Mouse (Mus musculus) limb, embryonic 15.5 days (tissue): Measurements from ENCODE around the gene Pou2f1. TPM values are rescaled to one million over a fixed set of nuclear protein-coding genes. Genes with fewer than 3 reads are reported as not detected.

Source experiments
- ATAC-seq: fragments of 200-750 bp; cut with Nextera tagmentation; 2 replicates; pipeline ENCODE4 v1.8.0; 2017; ENCODE audit warnings: low read depth, moderate TSS enrichment; ENCODE audit not compliant: insufficient number of reproducible peaks, low FRiP score, low TSS enrichment
- H3K27ac ChIP-seq: fragments of 300-500 bp; sonication (generic); 2 replicates; pipeline ENCODE4 v1.5.1; 2015; ENCODE audit warnings: moderate library complexity, mild to moderate bottlenecking, inconsistent platforms
- H3K27me3 ChIP-seq: fragments of 300-500 bp; sonication (generic); 2 replicates; pipeline ENCODE4 v1.6.1; 2015; ENCODE audit warnings: inconsistent platforms
- H3K36me3 ChIP-seq: fragments of 300-500 bp; sonication (generic); 2 replicates; pipeline ENCODE4 v1.6.1; 2015; ENCODE audit warnings: inconsistent platforms
- H3K4me1 ChIP-seq: fragments of 300-500 bp; sonication (generic); 2 replicates; pipeline ENCODE4 v1.6.1; 2015; ENCODE audit warnings: inconsistent platforms
- H3K4me2 ChIP-seq: fragments of 300-500 bp; sonication (generic); 2 replicates; pipeline ENCODE4 v1.6.1; 2015; ENCODE audit warnings: mild to moderate bottlenecking, inconsistent platforms
- H3K4me3 ChIP-seq: fragments of 300-500 bp; sonication (generic); 2 replicates; pipeline ENCODE4 v1.5.1; 2015; ENCODE audit warnings: mild to moderate bottlenecking, inconsistent platforms
- H3K9ac ChIP-seq: fragments of 300-500 bp; sonication (generic); 2 replicates; pipeline ENCODE4 v1.6.1; 2015; ENCODE audit warnings: inconsistent platforms
- H3K9me3 ChIP-seq: fragments of 300-500 bp; sonication (generic); 2 replicates; pipeline ENCODE4 v1.6.1; 2016; ENCODE audit warnings: inconsistent platforms
- WGBS: fragments of 180-500 bp; shearing (Covaris S2); methylation state at CpG from one replicate; pipeline ENCODE4 v1.1.7; 2015; 5-methylcytosine and 5-hydroxymethylcytosine counted together
- polyA plus RNA-seq: library from polyadenylated mRNA; unstranded; fragments of >200 nt; fragmentation: Nextera tagmentation; extraction: Ambion mirVana; gene quantifications from 2 replicates; pipeline ENCODE4 v1.2.1, GENCODE M21; 2015

Gene Pou2f1
- polyA plus RNA-seq, 1 experiment from 2014 or later, result 9.5 TPM

DNA sequence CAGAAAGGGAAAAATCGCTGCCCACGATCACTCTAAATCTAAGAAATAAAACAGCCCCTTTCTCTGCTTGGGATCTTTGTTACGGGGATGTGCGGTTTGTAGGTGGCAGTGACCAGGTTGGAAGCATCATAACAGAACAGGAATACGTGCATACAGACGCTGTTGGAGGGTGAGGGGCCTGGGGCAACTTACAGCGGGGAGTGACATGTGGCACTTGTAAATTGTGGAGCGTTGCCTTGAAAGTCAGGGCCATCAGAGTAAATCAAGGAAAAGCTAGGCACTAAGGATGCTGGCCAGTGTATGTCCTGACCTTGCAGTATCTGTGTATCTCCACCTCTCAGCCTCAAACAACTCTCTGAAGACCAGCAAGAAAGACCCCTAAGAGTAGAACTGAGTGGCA is 154.1 kb downstream of the Pou2f1 start:
- Histone ChIP-seq H3K27ac (no peak overlapping the region), H3K4me2 (no peak overlapping the region), H3K4me3 (no peak overlapping the region), H3K27me3 (peaks cover 34% of the 10 kb centered on the region), H3K9ac (no peak overlapping the region), H3K9me3 (no peaks in the 10 kb centered on the region), H3K4me1 (peaks cover 16% of the 10 kb centered on the region; the same call in 1 of the 2 replicates), H3K36me3 (no peaks in the 10 kb centered on the region)
- WGBS, result 60% methylated on average over 8 of the region's 8 CpGs
- ATAC-seq, result no peak

GRCm38 (mm10) chr1:165845366-165845765 is 157.1 kb downstream of the Pou2f1 start:
- peaks cover 54% of the 10 kb centered on the region for H3K27me3 ChIP-seq
- H3K4me3 ChIP-seq, result peak overlapping the region; percentile 49
- peak overlapping the region; percentile 98 for H3K4me2 ChIP-seq
- H3K27ac ChIP-seq, result no peak overlapping the region
- peak overlapping the region; percentile 31; the same call in 1 of the 2 replicates for H3K9ac ChIP-seq
- H3K9me3 ChIP-seq, result no peaks in the 10 kb centered on the region
- peaks cover 24% of the 10 kb centered on the region; the same call in 1 of the 2 replicates for H3K4me1 ChIP-seq
- 4% methylated on average over 14 of the region's 14 CpGs for WGBS
- ATAC-seq, result no peak
- H3K36me3 ChIP-seq, result no peaks in the 10 kb centered on the region

DNA sequence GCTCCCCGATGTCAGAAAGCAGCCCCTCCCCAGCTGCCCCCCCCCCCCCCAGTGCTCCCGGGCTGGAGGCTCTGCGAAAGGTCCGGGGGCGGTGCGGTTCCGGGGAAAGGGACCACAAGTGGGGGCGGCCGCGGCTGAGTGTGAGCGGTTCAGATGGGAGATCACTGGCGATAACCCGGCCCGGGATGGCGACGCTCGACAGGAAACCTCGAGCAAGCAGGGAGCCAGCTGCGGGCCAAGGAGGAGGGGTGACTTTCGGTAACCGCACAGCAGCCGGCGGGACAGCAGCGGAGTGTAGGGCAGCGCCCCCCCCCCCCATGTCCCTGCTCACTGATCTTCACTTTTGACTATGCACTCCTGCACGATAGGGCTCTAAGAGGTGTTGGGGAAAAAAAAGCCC is 157.5 kb downstream of the Pou2f1 start:
- no peak for ATAC-seq

DNA sequence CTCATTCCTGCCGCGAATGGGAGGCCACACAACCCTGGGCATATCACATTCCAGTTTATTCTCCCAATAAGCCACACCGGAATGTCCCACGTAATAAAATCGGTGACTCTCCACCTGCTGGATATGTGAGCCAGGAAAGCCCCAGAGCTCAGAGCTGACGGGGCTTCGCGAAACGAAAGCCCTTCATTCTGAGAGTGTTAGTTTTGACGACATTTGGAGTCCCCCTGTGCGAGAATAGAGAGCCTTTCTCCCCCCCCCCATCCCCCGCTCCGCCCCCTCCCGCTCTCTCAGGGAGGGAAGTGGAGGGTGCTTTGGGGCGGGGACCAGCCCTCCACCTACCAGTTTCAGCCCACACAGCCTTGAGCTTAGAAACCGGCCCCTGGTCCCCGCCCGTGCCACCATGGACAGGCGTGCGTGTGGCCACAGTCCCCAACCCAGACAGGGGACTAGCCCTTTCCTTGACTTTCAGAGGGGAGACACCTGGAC is 158.0 kb downstream of the Pou2f1 start:
- ATAC-seq, result no peak
- peaks cover 63% of the 10 kb centered on the region for H3K27me3 ChIP-seq

More for the DNA sequence above, 157.5 kb downstream of the Pou2f1 start:
- Histone ChIP-seq H3K36me3 (no peaks in the 10 kb centered on the region), H3K27me3 (peaks cover 58% of the 10 kb centered on the region), H3K4me1 (peaks cover 24% of the 10 kb centered on the region; the same call in 1 of the 2 replicates), H3K4me2 (peak overlapping the region; percentile 98), H3K27ac (no peak overlapping the region), H3K9me3 (no peaks in the 10 kb centered on the region), H3K4me3 (peak overlapping the region; percentile 49), H3K9ac (peak overlapping the region; percentile 31)
- under 1% methylated on average over 26 of the region's 26 CpGs for WGBS

DNA sequence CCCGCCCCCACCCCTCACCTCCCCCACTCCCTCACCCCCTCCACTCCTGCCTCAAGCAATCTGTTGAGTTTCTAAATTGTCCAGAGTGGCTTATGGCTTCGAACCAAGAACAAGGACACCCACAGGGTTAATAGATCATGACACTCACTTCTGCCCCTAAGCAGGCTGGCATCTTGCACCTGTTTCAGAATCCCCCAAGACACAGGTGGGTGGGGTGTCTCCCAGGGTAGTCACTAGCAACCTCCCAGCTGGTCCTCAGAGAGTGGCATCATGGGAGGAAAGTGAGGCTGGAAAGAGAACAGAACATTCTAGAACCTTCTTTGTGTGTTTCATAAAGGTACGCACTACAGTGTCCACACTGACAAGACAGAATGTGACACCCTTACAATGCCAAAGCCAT is 158.9 kb downstream of the Pou2f1 start:
- Histone ChIP-seq H3K9me3 (no peaks in the 10 kb centered on the region), H3K27me3 (peaks cover 64% of the 10 kb centered on the region), H3K27ac (no peak overlapping the region), H3K9ac (no peak overlapping the region), H3K36me3 (no peaks in the 10 kb centered on the region), H3K4me2 (no peak overlapping the region), H3K4me1 (peaks cover 24% of the 10 kb centered on the region; the same call in 1 of the 2 replicates), H3K4me3 (no peak overlapping the region)
- WGBS, result 66% methylated on average over 3 of the region's 3 CpGs
- no peak for ATAC-seq

More for the DNA sequence above, 158.0 kb downstream of the Pou2f1 start:
- Histone ChIP-seq H3K27ac (no peak overlapping the region), H3K4me1 (peaks cover 24% of the 10 kb centered on the region; the same call in 1 of the 2 replicates), H3K4me3 (peak overlapping the region; percentile 49), H3K36me3 (no peaks in the 10 kb centered on the region), H3K9ac (peak overlapping the region; percentile 31), H3K9me3 (no peaks in the 10 kb centered on the region), H3K4me2 (peak overlapping the region; percentile 98)
- under 1% methylated on average over 20 of the region's 20 CpGs for WGBS

DNA sequence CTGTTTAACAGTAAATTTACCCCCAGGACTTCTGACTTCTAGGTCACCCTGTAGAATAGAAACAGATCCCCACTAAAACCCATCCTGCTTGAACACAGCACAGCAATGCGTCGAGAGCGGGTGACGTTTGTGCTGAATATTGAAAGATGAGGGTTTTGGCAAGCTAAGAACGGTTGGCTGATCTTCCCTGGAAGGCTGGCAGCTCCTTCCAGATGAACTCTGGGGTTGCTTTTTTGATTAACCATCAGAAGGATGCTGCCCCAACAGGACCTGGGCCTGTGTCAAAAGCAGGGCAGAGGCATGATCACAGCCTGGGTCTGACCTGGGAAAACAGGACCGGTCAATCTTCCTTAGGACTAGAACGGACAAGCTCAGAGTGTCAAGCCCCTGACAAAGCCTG is 160.3 kb downstream of the Pou2f1 start:
- no peak overlapping the region for H3K27ac ChIP-seq
- H3K36me3 ChIP-seq, result no peaks in the 10 kb centered on the region
- 76% methylated on average over 7 of the region's 7 CpGs for WGBS
- no peak overlapping the region for H3K9ac ChIP-seq
- no peaks in the 10 kb centered on the region for H3K9me3 ChIP-seq
- peaks cover 28% of the 10 kb centered on the region for H3K4me1 ChIP-seq
- H3K27me3 ChIP-seq, result peaks cover 60% of the 10 kb centered on the region
- no peak for ATAC-seq
- H3K4me3 ChIP-seq, result no peak overlapping the region
- no peak overlapping the region for H3K4me2 ChIP-seq

DNA sequence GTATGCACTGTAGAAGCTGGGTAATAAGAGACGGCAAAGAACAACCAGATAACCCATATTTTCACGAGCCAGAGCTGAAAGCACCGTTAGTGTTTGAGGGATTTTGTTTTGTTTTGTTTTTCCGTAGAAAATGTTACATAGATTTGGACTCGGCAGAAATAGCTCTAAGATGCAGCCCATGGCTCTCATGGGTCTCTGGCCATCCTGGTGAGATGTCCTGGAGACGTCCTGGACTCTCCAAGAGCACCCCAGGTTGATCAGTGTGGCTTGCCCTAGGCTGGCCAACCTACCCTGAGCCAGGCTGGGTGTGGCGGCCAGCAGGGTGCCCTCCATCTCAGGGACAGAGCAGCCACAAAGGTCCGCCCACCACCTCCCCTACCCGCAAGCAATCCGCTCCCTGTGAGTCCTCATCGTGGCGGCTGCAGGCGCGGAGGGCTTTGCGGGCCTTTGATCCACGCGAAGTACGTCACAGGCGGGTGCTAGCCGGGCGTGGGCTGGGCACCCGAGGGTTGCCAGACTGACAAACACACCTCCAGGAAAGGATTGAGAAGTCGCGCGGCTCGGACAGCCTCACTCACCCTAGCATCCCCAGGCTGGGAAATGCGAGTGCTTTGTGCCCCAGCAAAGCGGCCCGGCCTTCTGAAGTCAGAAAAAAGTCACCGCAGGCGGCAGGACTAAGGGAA is 161.8 kb downstream of the Pou2f1 start:
- Histone ChIP-seq H3K36me3 (no peaks in the 10 kb centered on the region), H3K4me2 (peak overlapping the region; percentile 56), H3K27me3 (peaks cover 45% of the 10 kb centered on the region), H3K9ac (0 out of 2 replicates have a peak overlapping the region, but pooled peaks have one; percentile 20), H3K4me1 (peaks cover 40% of the 10 kb centered on the region), H3K9me3 (no peaks in the 10 kb centered on the region), H3K4me3 (peak overlapping the region; percentile 31), H3K27ac (no peak overlapping the region)
- no peak for ATAC-seq
- 16% methylated on average over 31 of the region's 31 CpGs for WGBS

- H3K4me2 ChIP-seq, result no peak overlapping the region
- H3K27me3 ChIP-seq, result peaks cover 36% of the 10 kb centered on the region
- H3K4me1 ChIP-seq, result peaks cover 32% of the 10 kb centered on the region
- H3K4me3 ChIP-seq, result no peak overlapping the region
- no peak for ATAC-seq
- no peak overlapping the region for H3K27ac ChIP-seq
- no peaks in the 10 kb centered on the region for H3K36me3 ChIP-seq
- no peak overlapping the region for H3K9ac ChIP-seq
- no peaks in the 10 kb centered on the region for H3K9me3 ChIP-seq
- 70% methylated on average over 4 of the region's 4 CpGs for WGBS
These were observed 163.3 kb downstream of the Pou2f1 start for GRCm38 (mm10) chr1:165839201-165839600.

GRCm38 (mm10) chr1:165837546-165837945 is 164.9 kb downstream of the Pou2f1 start:
- Histone ChIP-seq H3K4me2 (no peak overlapping the region), H3K36me3 (no peaks in the 10 kb centered on the region), H3K4me1 (peaks cover 35% of the 10 kb centered on the region), H3K4me3 (no peak overlapping the region), H3K9me3 (no peaks in the 10 kb centered on the region), H3K27me3 (peaks cover 27% of the 10 kb centered on the region), H3K9ac (no peak overlapping the region), H3K27ac (no peak overlapping the region)
- ATAC-seq, result no peak
- WGBS, result 30% methylated on average over 8 of the region's 8 CpGs

DNA sequence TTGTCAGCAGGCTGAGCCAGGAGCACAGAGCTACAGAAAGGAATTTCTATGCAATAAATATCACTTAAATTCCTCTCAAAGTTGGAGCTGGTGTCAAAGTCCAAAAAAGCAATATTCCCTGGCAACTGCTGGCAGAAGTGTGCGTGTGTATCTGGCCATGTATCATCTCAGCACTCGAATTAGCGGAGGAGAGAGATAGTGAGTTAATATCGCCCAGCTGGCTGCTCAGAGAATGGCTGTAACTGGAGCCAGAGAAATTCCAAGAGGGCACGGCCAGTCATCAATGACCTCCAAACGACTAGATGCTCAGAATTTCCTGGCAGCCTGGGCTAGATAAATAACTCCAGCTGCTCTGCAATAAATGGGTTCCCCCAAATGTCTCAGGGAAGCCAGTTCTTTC is 166.0 kb downstream of the Pou2f1 start:
- no peaks in the 10 kb centered on the region for H3K9me3 ChIP-seq
- 9% methylated on average over 6 of the region's 6 CpGs for whole genome bisulfite sequencing
- H3K9ac ChIP-seq, result no peak overlapping the region
- H3K27ac ChIP-seq, result no peak overlapping the region; the same call in 1 of the 2 replicates
- ATAC-seq, result no peak
- no peaks in the 10 kb centered on the region for H3K36me3 ChIP-seq
- H3K4me3 ChIP-seq, result no peak overlapping the region
- peaks cover 19% of the 10 kb centered on the region for H3K27me3 ChIP-seq
- H3K4me1 ChIP-seq, result peaks cover 35% of the 10 kb centered on the region
- H3K4me2 ChIP-seq, result 0 out of 2 replicates have a peak overlapping the region, but pooled peaks have one; percentile 7

DNA sequence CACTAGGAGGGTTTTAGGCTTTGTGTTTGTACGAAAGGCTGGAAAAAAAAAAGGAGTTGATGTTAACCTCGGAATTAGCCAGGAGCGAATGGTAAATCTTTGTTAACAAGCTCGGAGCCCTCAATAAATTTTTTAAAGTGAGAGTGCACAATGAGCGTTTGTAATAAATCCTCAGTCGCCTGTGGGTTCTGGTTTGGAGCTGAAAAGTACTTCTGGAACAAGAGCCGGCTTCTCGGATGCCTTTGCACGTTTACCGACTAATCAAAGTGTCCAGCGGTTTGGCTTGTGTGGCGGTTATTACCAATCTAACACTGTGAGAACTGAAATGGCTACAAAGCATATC is 167.9 kb downstream of the Pou2f1 start:
- no peak overlapping the region for H3K9ac ChIP-seq

DNA sequence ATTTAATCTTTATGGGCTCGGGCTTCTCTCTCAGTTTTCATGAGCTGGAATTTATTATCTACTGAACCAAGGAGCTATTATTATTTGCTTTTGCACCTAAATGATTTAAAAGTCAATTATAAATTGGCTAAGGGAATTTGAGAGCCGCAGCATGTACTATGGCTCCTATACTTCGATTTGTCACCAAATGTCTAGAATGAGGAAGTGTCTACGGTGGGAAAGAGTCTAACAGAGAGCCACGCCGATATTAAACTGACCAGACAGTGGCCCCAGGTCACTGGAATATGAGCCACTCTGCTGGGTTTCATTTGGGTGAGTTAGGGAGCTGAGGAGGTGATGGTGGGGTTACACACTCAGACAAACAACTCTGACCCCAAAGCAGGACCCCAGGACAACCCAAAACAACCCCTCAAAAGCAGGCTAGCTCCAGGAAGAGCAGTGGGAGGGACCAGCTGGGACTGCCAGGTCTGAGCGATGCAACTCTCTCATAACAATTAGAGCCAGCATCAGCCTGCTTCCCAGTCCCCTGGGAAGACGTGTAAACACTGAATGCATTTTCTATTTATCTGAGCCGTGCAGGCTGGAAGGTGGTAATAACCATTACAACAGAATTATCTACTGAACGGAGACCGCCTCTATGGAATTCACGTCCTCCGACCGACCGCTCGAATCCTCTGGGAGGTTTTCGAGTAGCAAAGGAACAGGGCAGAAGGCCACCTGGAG is 168.4 kb downstream of the Pou2f1 start:
- Histone ChIP-seq H3K4me2 (peak overlapping the region; percentile 40), H3K27me3 (no peaks in the 10 kb centered on the region; the same call in 1 of the 2 replicates), H3K36me3 (no peaks in the 10 kb centered on the region), H3K27ac (no peak overlapping the region), H3K4me1 (peaks cover 27% of the 10 kb centered on the region), H3K9ac (no peak overlapping the region), H3K9me3 (no peaks in the 10 kb centered on the region), H3K4me3 (peak overlapping the region; percentile 3; the same call in 1 of the 2 replicates)
- ATAC-seq, result no peak
- WGBS, result 15% methylated on average over 17 of the region's 17 CpGs

More for the DNA sequence above, 167.9 kb downstream of the Pou2f1 start:
- Histone ChIP-seq H3K4me3 (peak overlapping the region; percentile 3; the same call in 1 of the 2 replicates), H3K9me3 (no peaks in the 10 kb centered on the region), H3K36me3 (no peaks in the 10 kb centered on the region), H3K4me1 (peaks cover 27% of the 10 kb centered on the region), H3K27me3 (peaks cover 2% of the 10 kb centered on the region), H3K4me2 (peak overlapping the region; percentile 40), H3K27ac (no peak overlapping the region)
- ATAC-seq, result no peak
- WGBS, result 10% methylated on average over 12 of the region's 12 CpGs
